Mouse (Mus musculus): ENCODE data around the gene Iqsec1. TPM values are rescaled to one million over a fixed set of nuclear protein-coding genes. Genes with fewer than 3 reads are reported as not detected.

Gene Iqsec1
- polyA plus RNA-seq, 1 experiment from 2014 or later: 33.4 TPM

GRCm38 (mm10) chr6:90749414-90749937 is 239.0 kb downstream of the Iqsec1 start:
- Histone ChIP-seq H3K4me2 (ENCODE audit: low read depth, low read length) (no peak overlapping the region), H3K9me3 (ENCODE audit: control insufficient read depth, low read length) (no peaks in the 10 kb centered on the region), H3K4me3 (ENCODE audit: low read depth, low read length) (no peak overlapping the region), H3K27ac (ENCODE audit: low read depth, low read length) (no peak overlapping the region), H3K9ac (replicated peaks; ENCODE audit: low read depth, low read length) (no peak overlapping the region), H3K27me3 (ENCODE audit: control insufficient read depth, insufficient read depth, low read length) (no peaks in the 10 kb centered on the region), H3K36me3 (ENCODE audit: control insufficient read depth, insufficient read depth, low read length) (no peaks in the 10 kb centered on the region), H3K4me1 (ENCODE audit: control insufficient read depth, insufficient read depth, low read length) (no peaks in the 10 kb centered on the region)
- no peak for ATAC-seq (ENCODE audit: low read depth)
- WGBS: 92% methylated on average over 4 of the region's 4 CpGs

DNA sequence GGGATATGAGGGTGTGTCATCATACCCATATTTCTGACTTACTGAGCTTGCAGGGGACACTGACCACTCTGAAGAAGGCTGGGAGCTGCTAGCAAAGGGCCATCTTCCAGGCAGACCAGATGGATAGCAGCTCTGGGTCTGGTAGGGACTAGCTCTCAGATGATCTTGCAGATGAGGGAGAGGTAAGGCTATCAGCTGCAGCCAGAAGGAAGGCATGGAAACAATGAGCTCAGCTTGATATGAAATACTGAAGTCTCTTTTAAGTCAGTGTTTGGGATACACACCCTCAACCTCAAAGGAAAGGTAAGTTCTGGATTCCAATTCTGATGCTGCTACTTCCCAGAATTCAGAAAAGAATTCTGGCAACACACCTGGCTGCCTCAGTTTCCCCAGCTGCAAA is 239.5 kb downstream of the Iqsec1 start:
- H3K4me3 ChIP-seq (ENCODE audit: low read depth, low read length): no peak overlapping the region
- no peak overlapping the region for H3K9ac ChIP-seq (replicated peaks; ENCODE audit: low read depth, low read length)
- ATAC-seq (ENCODE audit: low read depth): no peak
- no peaks in the 10 kb centered on the region for H3K4me1 ChIP-seq (ENCODE audit: control insufficient read depth, insufficient read depth, low read length)
- no peak overlapping the region for H3K4me2 ChIP-seq (ENCODE audit: low read depth, low read length)
- H3K9me3 ChIP-seq (ENCODE audit: control insufficient read depth, low read length): no peaks in the 10 kb centered on the region
- H3K36me3 ChIP-seq (ENCODE audit: control insufficient read depth, insufficient read depth, low read length): no peaks in the 10 kb centered on the region
- no peaks in the 10 kb centered on the region for H3K27me3 ChIP-seq (ENCODE audit: control insufficient read depth, insufficient read depth, low read length)
- no peak overlapping the region for H3K27ac ChIP-seq (ENCODE audit: low read depth, low read length)

DNA sequence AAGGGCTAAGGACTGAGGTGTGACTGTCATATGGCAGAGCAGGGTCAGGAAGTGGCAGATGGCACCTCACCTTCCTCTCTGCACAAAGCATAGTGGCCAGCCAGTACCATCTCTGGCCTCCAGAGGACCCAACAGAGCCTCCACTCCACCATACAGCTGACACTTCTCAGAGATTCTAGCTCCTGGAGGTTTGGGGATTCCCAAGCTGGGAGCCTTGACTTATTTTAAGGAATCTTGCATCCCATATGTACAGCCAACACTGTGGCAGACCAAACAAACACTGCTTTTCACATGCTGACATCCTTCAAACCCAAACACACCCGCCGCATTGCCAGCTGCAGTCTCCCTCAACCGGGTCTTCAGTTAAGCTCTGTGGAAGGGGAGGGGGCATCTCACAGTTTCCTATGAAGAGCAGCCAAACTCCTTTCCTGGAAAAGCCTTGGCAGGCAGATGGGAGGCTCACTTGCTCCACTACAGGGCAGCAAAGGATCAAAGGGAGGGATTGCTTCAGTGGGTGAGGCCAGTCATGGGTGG is 242.1 kb downstream of the Iqsec1 start:
- Histone ChIP-seq H3K27me3 (ENCODE audit: control insufficient read depth, insufficient read depth, low read length) (no peaks in the 10 kb centered on the region), H3K4me1 (ENCODE audit: control insufficient read depth, insufficient read depth, low read length) (no peaks in the 10 kb centered on the region), H3K27ac (ENCODE audit: low read depth, low read length) (no peak overlapping the region), H3K4me2 (ENCODE audit: low read depth, low read length) (no peak overlapping the region), H3K9me3 (ENCODE audit: control insufficient read depth, low read length) (no peaks in the 10 kb centered on the region), H3K9ac (replicated peaks; ENCODE audit: low read depth, low read length) (no peak overlapping the region), H3K4me3 (ENCODE audit: low read depth, low read length) (no peak overlapping the region), H3K36me3 (ENCODE audit: control insufficient read depth, insufficient read depth, low read length) (no peaks in the 10 kb centered on the region)
- no peak for ATAC-seq (ENCODE audit: low read depth)
- 69% methylated on average over 3 of the region's 3 CpGs for WGBS

DNA sequence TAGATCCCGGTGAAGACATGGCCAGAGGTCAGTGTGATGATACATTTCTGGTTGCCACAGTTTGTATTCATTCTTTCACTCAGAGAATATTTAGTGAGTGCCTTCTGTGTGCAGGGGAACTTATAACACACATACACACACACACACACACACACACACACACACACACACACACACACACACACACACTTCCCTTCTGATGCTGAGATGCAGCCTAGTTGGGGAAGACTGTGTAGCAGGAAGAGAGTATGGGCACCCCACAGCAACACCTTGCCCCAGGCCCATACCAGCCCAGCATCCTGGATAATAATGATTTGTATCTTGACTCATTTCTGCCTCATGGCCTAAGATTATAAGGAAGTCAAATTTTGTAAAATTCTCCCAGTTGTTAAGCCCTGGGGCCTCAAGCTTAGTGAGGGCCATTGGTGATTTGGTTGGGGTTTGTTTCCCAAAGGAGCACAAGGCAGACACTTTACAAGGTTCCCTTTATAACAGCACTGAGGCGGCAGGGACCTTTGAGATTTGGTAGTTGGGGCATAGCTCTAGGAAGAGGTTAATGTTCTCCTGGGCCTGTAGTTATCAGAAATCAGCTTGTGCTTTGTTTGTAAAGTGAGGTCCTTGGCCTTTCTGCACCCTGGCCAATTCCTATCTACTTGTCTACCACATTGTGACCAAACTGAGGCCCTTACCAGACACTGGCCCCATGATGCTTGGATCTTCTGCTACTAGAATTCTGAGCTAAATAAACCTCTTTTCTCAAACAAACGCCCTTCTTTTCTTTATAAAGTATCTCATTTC is 242.9 kb downstream of the Iqsec1 start:
- WGBS: 82% methylated on average over 3 of the region's 3 CpGs
- no peak overlapping the region for H3K27ac ChIP-seq (ENCODE audit: low read depth, low read length)
- no peaks in the 10 kb centered on the region for H3K27me3 ChIP-seq (ENCODE audit: control insufficient read depth, insufficient read depth, low read length)
- H3K4me3 ChIP-seq (ENCODE audit: low read depth, low read length): no peak overlapping the region
- no peaks in the 10 kb centered on the region for H3K4me1 ChIP-seq (ENCODE audit: control insufficient read depth, insufficient read depth, low read length)
- ATAC-seq (ENCODE audit: low read depth): no peak
- H3K4me2 ChIP-seq (ENCODE audit: low read depth, low read length): no peak overlapping the region
- H3K9me3 ChIP-seq (ENCODE audit: control insufficient read depth, low read length): no peaks in the 10 kb centered on the region
- no peaks in the 10 kb centered on the region for H3K36me3 ChIP-seq (ENCODE audit: control insufficient read depth, insufficient read depth, low read length)
- H3K9ac ChIP-seq (replicated peaks; ENCODE audit: low read depth, low read length): no peak overlapping the region

GRCm38 (mm10) chr6:90742453-90742852 is 246.0 kb downstream of the Iqsec1 start:
- 42% methylated on average over 1 of the region's 1 CpGs for WGBS
- no peak for ATAC-seq (ENCODE audit: low read depth)
- no peaks in the 10 kb centered on the region for H3K27me3 ChIP-seq (ENCODE audit: control insufficient read depth, insufficient read depth, low read length)
- no peak overlapping the region for H3K9ac ChIP-seq (replicated peaks; ENCODE audit: low read depth, low read length)
- no peaks in the 10 kb centered on the region; the same call in 1 of the 2 replicates for H3K4me1 ChIP-seq (ENCODE audit: control insufficient read depth, insufficient read depth, low read length)
- no peak overlapping the region for H3K4me3 ChIP-seq (ENCODE audit: low read depth, low read length)
- no peak overlapping the region for H3K27ac ChIP-seq (ENCODE audit: low read depth, low read length)
- no peaks in the 10 kb centered on the region for H3K9me3 ChIP-seq (ENCODE audit: control insufficient read depth, low read length)
- no peak overlapping the region for H3K4me2 ChIP-seq (ENCODE audit: low read depth, low read length)
- H3K36me3 ChIP-seq (ENCODE audit: control insufficient read depth, insufficient read depth, low read length): no peaks in the 10 kb centered on the region

DNA sequence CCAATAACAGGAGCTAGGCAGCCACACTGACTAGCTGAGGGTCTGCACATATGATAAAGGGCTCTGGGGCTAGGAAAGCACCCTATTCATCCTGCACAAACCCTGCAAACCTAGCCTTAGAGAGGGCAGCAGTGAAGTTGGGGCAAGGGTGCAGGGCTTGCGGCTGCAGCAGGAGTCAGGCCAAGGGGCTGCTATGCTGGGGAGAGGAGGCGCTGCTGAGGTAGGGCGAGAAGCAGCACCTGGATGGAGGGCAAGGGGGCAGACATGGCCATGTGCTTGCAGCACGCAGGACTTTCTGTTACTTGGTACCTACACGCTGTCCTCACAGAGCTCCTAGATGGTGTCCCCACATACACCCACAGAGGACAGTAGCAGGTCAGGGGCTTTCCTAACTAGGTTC is 246.8 kb downstream of the Iqsec1 start:
- H3K27ac ChIP-seq (ENCODE audit: low read depth, low read length): no peak overlapping the region
- H3K36me3 ChIP-seq (ENCODE audit: control insufficient read depth, insufficient read depth, low read length): no peaks in the 10 kb centered on the region
- WGBS: 95% methylated on average over 5 of the region's 5 CpGs
- no peaks in the 10 kb centered on the region; the same call in 1 of the 2 replicates for H3K4me1 ChIP-seq (ENCODE audit: control insufficient read depth, insufficient read depth, low read length)
- no peak for ATAC-seq (ENCODE audit: low read depth)
- no peaks in the 10 kb centered on the region for H3K9me3 ChIP-seq (ENCODE audit: control insufficient read depth, low read length)
- no peak overlapping the region for H3K4me2 ChIP-seq (ENCODE audit: low read depth, low read length)
- H3K4me3 ChIP-seq (ENCODE audit: low read depth, low read length): no peak overlapping the region
- no peak overlapping the region for H3K9ac ChIP-seq (replicated peaks; ENCODE audit: low read depth, low read length)
- no peaks in the 10 kb centered on the region for H3K27me3 ChIP-seq (ENCODE audit: control insufficient read depth, insufficient read depth, low read length)

DNA sequence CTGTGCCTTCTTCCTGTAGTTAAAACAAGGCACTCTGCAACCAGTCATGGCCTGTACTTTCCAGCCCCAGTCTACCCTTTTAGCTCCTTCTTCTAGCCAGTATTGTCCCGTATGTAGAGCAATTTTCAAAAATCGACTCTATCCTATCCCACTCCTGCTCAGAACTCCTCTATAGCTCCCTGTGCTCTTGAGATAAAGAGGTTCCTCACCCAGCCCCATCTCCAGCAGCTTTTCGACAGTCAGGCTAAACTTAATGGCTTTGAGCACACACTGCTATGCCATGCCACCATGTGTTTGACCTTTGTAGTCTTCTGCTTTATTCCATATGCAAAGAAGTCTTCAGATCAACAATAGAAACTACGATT is 247.4 kb downstream of the Iqsec1 start:
- Histone ChIP-seq H3K4me1 (ENCODE audit: control insufficient read depth, insufficient read depth, low read length) (peaks cover 2% of the 10 kb centered on the region; the same call in 1 of the 2 replicates), H3K36me3 (ENCODE audit: control insufficient read depth, insufficient read depth, low read length) (no peaks in the 10 kb centered on the region), H3K4me2 (ENCODE audit: low read depth, low read length) (no peak overlapping the region), H3K4me3 (ENCODE audit: low read depth, low read length) (no peak overlapping the region), H3K27ac (ENCODE audit: low read depth, low read length) (no peak overlapping the region), H3K9ac (replicated peaks; ENCODE audit: low read depth, low read length) (no peak overlapping the region), H3K27me3 (ENCODE audit: control insufficient read depth, insufficient read depth, low read length) (no peaks in the 10 kb centered on the region), H3K9me3 (ENCODE audit: control insufficient read depth, low read length) (no peaks in the 10 kb centered on the region)
- no peak for ATAC-seq (ENCODE audit: low read depth)
- 74% methylated on average over 4 of the region's 4 CpGs for WGBS

GRCm38 (mm10) chr6:90740348-90741055 is 248.0 kb downstream of the Iqsec1 start:
- H3K9ac ChIP-seq (replicated peaks; ENCODE audit: low read depth, low read length): no peak overlapping the region
- 78% methylated on average over 4 of the region's 4 CpGs for WGBS
- no peak overlapping the region for H3K4me3 ChIP-seq (ENCODE audit: low read depth, low read length)
- no peaks in the 10 kb centered on the region for H3K36me3 ChIP-seq (ENCODE audit: control insufficient read depth, insufficient read depth, low read length)
- peaks cover 7% of the 10 kb centered on the region; the same call in 1 of the 2 replicates for H3K4me1 ChIP-seq (ENCODE audit: control insufficient read depth, insufficient read depth, low read length)
- no peaks in the 10 kb centered on the region for H3K27me3 ChIP-seq (ENCODE audit: control insufficient read depth, insufficient read depth, low read length)
- no peak for ATAC-seq (ENCODE audit: low read depth)
- no peak overlapping the region for H3K4me2 ChIP-seq (ENCODE audit: low read depth, low read length)
- H3K27ac ChIP-seq (ENCODE audit: low read depth, low read length): no peak overlapping the region
- no peaks in the 10 kb centered on the region for H3K9me3 ChIP-seq (ENCODE audit: control insufficient read depth, low read length)

DNA sequence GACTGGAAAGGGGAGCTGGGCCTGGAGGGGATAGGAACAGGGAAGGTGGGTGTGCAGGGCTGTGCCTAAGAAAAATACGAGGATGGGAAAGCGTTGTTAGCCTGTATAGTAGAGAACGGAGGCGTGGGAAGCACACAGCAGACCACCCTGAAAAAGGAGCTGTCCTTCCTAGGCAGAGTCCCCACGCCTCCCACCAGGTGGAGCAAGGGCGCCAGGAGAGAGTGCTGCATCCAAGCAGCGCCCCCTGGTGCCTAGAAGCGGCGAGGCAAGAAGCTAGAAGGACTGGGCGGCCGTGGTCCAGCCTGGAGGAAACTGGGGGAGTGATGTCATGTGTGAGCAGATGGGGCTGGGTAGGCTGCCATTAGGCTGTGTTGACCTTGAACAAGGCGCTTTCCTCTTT is 251.1 kb downstream of the Iqsec1 start:
- H3K4me3 ChIP-seq (ENCODE audit: low read depth, low read length): peak overlapping the region; percentile 82
- WGBS: 1% methylated on average over 12 of the region's 12 CpGs
- H3K4me1 ChIP-seq (ENCODE audit: control insufficient read depth, insufficient read depth, low read length): peaks cover 8% of the 10 kb centered on the region; the same call in 1 of the 2 replicates
- peak overlapping the region; percentile 96 for H3K9ac ChIP-seq (replicated peaks; ENCODE audit: low read depth, low read length)
- H3K9me3 ChIP-seq (ENCODE audit: control insufficient read depth, low read length): no peaks in the 10 kb centered on the region
- no peaks in the 10 kb centered on the region for H3K27me3 ChIP-seq (ENCODE audit: control insufficient read depth, insufficient read depth, low read length)
- H3K27ac ChIP-seq (ENCODE audit: low read depth, low read length): peak overlapping the region; percentile 64
- peak; percentile 85 for ATAC-seq (ENCODE audit: low read depth)
- H3K4me2 ChIP-seq (ENCODE audit: low read depth, low read length): peak overlapping the region; percentile 99
- no peaks in the 10 kb centered on the region for H3K36me3 ChIP-seq (ENCODE audit: control insufficient read depth, insufficient read depth, low read length)
